Mouse (Mus musculus): ENCODE data around the gene Prss44.

Prss44 gene

DNA sequence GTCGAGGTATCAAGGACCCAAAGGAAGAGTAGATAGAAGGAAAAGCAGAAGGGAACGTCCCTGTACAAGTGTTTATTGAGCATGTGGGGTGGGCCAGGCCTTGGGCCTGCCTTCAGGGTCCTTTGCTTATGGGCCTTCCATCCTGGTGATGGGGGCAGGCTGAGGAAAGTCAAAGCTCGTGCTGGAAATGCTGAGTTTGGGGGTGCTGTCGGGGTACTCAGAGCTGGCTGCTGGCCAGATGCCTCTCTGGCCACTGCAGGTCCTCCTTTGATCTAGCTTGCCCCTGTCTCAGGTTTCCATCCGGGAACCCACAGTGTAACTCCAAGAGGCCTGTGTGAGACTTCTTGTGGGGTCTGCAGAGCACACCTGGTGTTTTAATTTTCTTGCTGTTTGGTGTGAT lies 44.7 kb downstream of the Prss44 start:
- TF ChIP-seq GATA4 (IDR thresholded peaks at IDR 0.05; ENCODE audit: insufficient replicate concordance, low read length) = no peak

DNA sequence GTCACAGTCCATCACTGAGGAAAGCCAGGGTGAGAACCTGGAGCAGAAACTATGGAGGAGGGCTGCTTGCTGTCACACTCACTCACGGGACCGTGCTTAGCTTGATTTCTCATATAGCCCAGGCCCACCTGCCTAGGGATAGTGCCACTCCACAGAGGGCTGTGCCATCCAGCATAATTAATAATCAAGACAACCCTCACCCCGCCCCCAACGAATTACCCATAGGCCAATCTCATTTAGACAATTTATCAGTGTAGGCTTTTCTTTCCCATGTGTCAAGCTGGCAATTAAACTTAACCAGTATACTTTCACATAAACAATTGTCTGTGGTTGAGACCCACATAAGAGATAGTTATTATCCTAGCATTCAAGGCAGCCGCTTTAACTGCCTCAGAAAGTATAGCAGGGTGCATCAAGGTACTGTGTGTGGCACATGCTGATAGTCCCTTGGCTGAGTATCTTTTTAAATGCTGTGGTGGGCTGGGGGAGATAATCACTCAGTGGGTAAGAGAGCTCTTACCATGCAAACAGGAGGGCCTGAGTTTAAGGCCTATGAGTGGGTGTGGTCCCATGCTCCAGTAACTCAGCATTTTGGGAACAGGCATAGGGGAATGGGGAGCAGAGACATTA lies 45.3 kb downstream of the Prss44 start:
- no peak for TF ChIP-seq GATA4 (IDR thresholded peaks at IDR 0.05; ENCODE audit: insufficient replicate concordance, low read length)

- no peak for TF ChIP-seq GATA4 (IDR thresholded peaks at IDR 0.05; ENCODE audit: insufficient replicate concordance, low read length)
Observed at GRCm38 (mm10) chr9:110871030-110871429, 57.2 kb downstream of the Prss44 start.
